Mouse (Mus musculus) midbrain, embryonic 15.5 days (tissue): ENCODE measurements at regions not wholly inside any gene's neighbourhood (a gene's known extent, or its start where the extent isn't known, plus 50 kb on each side); places are given as distances from the start of the nearest gene placed in this dataset. TPM values are rescaled to one million over a fixed set of nuclear protein-coding genes. Genes with fewer than 3 reads are reported as not detected.

Experiments used
- ATAC-seq: fragments of 200-750 bp; cut with Nextera tagmentation; replicated peaks from 2 replicates; pipeline ENCODE4 v1.8.0; 2017; ENCODE audit warnings: moderate TSS enrichment
- H3K27ac ChIP-seq: fragments of 300-500 bp; sonication (generic); 2 replicates; pipeline ENCODE4 v1.5.1; 2015; ENCODE audit warnings: mild to moderate bottlenecking, inconsistent platforms
- H3K27me3 ChIP-seq: fragments of 300-500 bp; sonication (generic); replicated peaks from 2 replicates; pipeline ENCODE4 v1.6.1; 2015; ENCODE audit warnings: inconsistent platforms
- H3K36me3 ChIP-seq: fragments of 300-500 bp; sonication (generic); replicated peaks from 2 replicates; pipeline ENCODE4 v1.6.1; 2015; ENCODE audit warnings: inconsistent platforms
- H3K4me1 ChIP-seq: fragments of 300-500 bp; sonication (generic); 2 replicates; pipeline ENCODE4 v1.6.1; 2015; ENCODE audit warnings: inconsistent platforms
- H3K4me2 ChIP-seq: fragments of 300-500 bp; sonication (generic); 2 replicates; pipeline ENCODE4 v1.6.1; 2015; ENCODE audit warnings: inconsistent platforms, mild to moderate bottlenecking, moderate library complexity
- H3K4me3 ChIP-seq: fragments of 300-500 bp; sonication (generic); 2 replicates; pipeline ENCODE4 v1.5.1; 2015; ENCODE audit warnings: mild to moderate bottlenecking, inconsistent platforms
- H3K9ac ChIP-seq: fragments of 300-500 bp; sonication (generic); 2 replicates; pipeline ENCODE4 v1.6.1; 2015; ENCODE audit warnings: mild to moderate bottlenecking, inconsistent platforms
- H3K9me3 ChIP-seq: fragments of 300-500 bp; sonication (generic); 2 replicates; pipeline ENCODE4 v1.6.1; 2016; ENCODE audit warnings: inconsistent platforms
- WGBS: fragments of 180-500 bp; shearing (Covaris S2); methylation state at CpG from one replicate; pipeline ENCODE4 v1.1.7; 2015; ENCODE audit warnings: mixed read lengths; 5-methylcytosine and 5-hydroxymethylcytosine counted together
- microRNA-seq: library from miRNA; unstranded; fragments of <30 nt; microRNA quantifications from one replicate; pipeline ENCODE4, GENCODE M21; 2016

DNA sequence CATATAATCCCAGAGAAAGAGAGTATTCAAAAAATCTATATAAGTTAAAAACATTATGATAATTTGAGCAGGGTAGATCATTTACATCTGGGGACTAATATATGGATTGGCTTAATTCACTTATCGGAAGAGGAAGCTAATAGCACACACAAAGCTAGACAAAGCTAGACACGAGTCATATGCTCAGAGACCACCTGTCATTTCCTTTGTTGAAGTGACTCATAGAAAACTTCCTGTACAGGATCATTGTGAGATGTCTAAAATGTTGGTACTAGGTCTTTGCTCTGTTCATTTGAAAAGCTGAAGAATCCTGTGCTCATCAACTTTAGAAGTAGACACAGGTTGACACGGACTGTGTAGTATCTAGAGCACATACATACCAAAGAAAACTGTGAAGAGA, 101.5 kb downstream of the Ndfip2 start:
- Histone ChIP-seq H3K9ac (no peak overlapping the region), H3K27me3 (no peaks in the 10 kb centered on the region), H3K4me1 (no peaks in the 10 kb centered on the region), H3K36me3 (no peaks in the 10 kb centered on the region), H3K27ac (no peak overlapping the region), H3K9me3 (no peaks in the 10 kb centered on the region), H3K4me2 (no peak overlapping the region), H3K4me3 (no peak overlapping the region)
- WGBS, result 89% methylated on average over 3 of the region's 3 CpGs
- ATAC-seq, result no peak

Small RNAs in the stretch of these regions (microRNA-seq; reads per million reads assigned to microRNA genes)
- gene Gm22406 (not detected), gene Mir6390 (not detected)
